Mouse (Mus musculus): Measurements from ENCODE around the gene 3110001I22Rik.
"Not testable (repeated sequence)": the region's sequence is repeated elsewhere in the genome, so short reads cannot be mapped to it uniquely, and the experiment has no call there.

Gene 3110001I22Rik

DNA sequence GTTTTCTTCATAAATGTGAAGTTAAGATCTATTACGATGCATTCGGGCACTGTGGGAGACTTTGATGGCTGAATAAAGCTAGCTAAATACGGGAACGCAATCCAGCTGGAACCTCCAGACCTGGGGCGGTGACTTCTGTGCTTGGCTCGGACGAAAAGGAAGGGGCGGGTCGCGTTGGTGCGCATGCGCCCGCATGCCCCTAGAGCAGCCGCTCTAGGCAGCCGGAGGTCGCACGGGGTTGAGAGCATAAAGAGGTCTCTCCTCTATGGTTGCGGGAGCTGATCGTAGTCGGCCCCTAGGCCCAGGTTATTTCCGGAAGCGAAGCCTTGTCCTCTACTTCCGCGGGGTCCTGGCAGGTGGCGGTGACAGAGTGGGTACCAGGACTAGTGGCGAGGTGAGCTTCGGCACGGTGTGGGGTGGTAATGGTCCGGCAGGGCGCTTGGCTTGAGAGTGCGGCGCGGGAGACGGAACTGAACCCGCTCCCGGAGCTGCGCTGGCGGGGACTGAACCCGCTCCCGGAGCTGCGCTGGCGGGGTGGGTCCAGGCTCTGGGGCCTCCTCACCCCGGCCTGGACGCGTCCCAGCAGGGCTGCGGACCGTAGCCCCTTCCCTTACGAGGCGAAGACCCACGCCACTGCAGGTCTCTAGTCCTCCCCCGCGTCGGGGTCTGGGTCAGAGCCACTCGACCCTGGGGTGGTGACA lies at the start of gene 3110001I22Rik, which contains the start of gene Bfar:
Gene 3110001I22Rik (plus strand): TSS at position 245 of the 701 bp plus-strand sequence.
Gene Bfar (plus strand): TSS at position 174 of the 701 bp plus-strand sequence.
- peak; percentile 94 to 96 for DNase-seq (ENCODE audit: inconsistent age in 2 of 2, low spot score in 1 of 2)

DNA sequence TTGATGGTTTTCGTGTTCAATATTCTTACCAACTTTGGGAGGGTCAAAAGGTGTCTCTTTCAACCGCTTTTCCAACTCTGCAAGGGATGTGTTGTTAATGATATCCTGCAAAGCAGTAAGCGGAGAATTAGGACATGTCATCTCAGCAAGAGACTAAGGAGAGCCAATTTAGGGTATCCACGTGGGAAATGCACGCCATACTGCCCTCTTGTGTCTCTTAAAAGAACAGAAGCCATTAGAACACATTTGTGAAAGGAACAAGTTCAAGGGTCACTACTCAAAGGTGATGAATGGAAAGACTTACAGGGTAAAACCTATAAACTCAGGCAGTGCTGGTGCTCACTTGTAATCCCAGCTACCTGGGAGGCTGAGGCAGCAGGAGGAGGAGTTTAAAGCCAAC lies 43.4 kb upstream of the 3110001I22Rik start:
- DNase-seq (ENCODE audit: inconsistent age in 2 of 2, low spot score in 1 of 2) = peak in 1 of 2 experiments; percentile 54

DNA sequence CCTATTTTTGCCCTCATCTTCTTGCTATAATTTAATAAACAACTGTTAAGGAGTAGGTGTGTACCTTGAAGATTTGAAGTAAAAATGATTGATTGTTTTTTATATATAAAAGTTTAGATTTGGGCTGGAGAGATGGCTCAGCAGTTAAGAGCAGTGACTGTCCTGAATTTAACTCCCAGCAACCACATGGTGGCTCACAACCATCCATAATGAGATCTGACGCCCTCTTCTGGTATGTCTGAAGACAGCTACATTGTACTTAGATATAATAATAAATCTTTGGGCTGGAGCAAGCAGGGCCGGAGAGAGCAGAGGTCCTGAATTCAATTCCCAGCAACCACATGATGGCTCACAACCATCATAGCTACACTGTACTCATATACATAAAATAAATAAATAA lies 33.5 kb upstream of the 3110001I22Rik start:
- not testable (repeated sequence) for DNase-seq (ENCODE audit: inconsistent age in 2 of 2, low spot score in 1 of 2)

DNA sequence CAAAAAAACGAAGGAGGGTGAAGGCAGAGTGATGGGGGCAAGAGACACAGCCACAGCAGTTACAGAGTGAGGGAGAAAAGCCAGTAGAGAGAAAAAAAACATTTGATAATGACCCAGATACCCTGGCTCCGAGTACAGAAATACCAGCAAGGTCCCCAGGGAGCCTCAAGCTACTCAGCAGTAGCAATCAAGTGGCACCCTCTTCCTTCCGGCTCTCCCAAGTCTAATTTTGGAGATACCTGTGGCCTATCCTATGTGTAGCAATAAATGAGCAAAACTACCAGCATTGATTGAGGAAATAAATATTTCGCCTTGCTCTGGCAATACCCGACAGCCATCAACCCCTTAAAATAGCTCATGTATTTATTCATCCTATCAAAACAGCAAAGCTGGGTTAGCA lies 32.2 kb upstream of the 3110001I22Rik start:
- DNase-seq (ENCODE audit: inconsistent age in 2 of 2, low spot score in 1 of 2) = no peak

DNA sequence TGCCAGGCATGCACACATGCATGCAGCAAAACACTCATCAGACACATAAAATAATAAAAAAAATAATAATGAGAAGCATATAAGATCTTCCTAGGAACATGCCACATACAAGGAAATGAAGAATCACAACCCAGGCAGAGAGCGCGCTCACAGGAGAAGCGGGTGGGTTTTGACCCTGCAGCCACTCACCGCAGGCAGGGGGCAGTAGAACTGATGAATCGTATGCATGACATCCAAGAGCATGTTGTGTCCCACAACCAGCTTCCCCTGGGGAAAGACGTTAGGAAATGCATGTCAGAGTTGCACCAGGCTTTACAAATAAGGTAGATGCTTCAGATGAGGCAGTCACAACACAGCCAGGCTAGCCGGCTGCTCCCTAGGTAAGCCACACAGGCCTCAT lies 31.7 kb upstream of the 3110001I22Rik start:
- no peak for DNase-seq (ENCODE audit: inconsistent age in 2 of 2, low spot score in 1 of 2)

DNA sequence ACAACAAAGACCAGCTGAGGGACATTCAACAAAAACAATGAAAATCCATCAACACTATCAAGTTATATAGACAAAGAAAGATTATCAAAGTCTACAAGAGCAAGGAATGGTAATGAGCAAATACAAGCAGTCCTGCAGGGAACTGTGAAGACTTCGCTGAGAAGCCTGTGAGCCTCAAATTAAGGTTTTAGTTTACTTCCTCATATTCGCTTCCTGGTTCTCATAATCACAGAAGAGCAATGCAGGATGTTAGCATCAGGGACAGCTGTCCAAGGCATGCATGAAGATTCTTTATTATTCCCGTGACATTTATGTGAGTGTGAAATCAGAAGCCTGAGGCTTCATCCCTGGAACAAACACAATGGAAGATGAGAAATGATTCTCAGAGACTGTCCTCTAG lies 27.3 kb upstream of the 3110001I22Rik start:
- no peak for DNase-seq (ENCODE audit: inconsistent age in 2 of 2, low spot score in 1 of 2)

DNA sequence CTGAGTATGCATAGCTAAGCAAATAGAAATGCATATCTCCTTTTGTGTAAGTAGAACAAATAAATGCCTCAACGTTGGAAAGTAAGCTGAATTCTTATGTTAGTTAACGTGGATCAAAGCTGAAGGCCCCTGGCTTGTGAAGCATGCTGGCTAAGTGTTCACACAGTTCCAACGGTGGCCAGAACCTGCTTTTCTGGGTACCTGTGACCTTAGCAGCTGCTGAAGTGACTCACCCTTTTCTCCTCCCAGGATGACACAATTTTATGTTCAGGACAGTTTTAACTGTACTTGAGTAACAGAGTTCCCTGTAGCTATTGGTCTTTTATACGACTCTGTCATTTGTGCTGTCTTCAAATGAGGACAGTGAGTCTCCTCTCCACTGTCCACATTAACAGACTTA lies 25.8 kb upstream of the 3110001I22Rik start:
- DNase-seq (ENCODE audit: inconsistent age in 2 of 2, low spot score in 1 of 2) = peak in 1 of 2 experiments; percentile 62

DNA sequence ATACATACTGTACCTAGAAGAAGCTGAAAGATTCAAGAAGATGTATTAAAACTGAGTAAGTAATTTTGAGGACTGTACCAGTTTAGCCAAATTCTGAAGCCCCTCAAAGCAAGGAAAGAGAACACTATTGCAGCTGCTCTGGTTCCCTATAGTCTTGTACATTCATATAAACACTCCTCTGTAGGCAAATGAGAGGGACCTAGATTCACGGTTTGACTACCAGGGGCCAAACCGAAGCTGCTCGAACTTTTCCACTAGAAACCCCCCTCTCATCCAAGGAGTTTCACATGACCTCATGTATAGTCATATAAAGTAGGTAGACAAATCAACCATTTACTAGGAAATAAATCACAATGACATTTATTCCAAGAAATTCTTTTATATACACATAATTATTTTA lies 12.8 kb upstream of the 3110001I22Rik start:
- no peak for DNase-seq (ENCODE audit: inconsistent age in 2 of 2, low spot score in 1 of 2)

DNA sequence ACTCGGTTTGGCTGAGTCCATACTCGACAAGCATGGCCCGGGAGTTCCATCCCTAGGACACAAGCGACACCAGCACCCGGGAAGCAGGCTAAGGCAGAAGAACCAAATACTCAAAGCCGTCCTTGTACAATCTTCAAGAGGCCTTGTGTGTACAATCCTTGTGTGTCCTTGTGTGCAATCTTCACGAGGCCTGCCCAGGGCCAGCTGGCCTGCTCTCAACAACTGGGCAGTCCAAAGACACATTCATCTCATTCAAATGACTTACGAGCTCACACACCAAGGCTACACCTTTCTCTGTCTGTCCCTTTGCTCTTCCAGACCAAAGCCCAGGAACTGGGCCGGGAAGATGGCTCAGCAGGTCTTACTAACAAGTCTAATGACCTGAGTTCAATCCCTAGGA lies 11.0 kb upstream of the 3110001I22Rik start:
- DNase-seq (ENCODE audit: inconsistent age in 2 of 2, low spot score in 1 of 2) = peak; percentile 57 to 88

DNA sequence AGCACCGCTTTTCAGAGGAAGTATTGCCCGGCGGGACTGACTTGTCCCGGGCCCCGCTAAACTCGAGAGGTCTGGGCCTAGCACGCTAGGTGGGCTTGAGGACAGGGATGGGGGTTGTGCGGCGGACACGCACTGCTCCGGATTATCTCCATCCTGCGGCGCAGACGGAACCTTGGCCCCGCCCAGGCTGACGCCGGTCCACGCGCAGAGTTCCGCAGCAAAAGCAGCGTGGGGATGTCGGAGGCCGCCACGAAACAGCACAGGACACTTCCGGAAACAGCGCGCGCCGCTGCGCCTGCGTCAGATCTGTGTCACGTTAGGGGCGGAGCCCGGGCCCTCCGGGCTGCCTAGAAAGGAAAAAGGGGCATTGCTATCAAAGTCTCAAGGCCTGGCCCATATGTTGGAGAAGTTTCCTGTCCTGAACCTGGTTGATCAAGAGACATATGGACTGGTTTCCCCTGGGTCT lies 3.8 kb upstream of the 3110001I22Rik start, which contains the start of gene Parn:
Gene Parn (minus strand): TSS at position 293 of the 466 bp plus-strand sequence.
- peak; percentile 95 to 97 for DNase-seq (ENCODE audit: inconsistent age in 2 of 2, low spot score in 1 of 2)

DNA sequence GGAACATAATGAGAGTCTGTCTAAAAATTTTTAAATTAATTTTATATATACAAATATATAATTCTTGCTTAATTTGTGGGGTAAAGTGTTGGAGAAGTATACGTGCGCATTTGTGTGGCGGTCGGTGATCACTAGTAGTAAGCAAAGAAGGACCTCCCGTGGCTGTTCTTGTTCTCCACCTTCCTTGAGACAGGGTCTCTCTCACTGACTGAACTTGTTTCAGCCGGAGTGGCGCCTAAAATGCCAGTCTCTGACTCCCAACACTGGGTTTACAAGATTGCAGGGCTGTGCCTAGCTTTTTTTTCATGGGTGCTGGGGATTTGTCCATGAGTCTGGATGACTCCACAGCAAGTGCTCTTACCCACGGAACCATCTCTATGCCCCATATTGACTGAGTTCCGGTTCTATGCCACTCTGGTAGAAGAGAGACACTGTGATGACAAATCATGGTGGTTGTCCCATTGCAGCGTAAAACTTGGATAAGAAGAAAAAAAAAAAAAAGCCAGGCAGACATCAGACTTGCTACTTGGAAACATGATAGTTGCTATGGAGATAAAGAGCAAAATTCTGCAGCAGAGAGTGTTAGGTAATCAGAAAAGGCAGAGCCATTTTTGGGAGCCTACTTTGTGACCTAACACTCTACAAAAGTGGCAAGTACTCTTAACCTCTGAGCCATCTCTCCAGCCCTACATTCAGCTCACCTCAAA lies 3.2 kb upstream of the 3110001I22Rik start:
- peak in 1 of 2 experiments; percentile 23 for DNase-seq (ENCODE audit: inconsistent age in 2 of 2, low spot score in 1 of 2)

DNA sequence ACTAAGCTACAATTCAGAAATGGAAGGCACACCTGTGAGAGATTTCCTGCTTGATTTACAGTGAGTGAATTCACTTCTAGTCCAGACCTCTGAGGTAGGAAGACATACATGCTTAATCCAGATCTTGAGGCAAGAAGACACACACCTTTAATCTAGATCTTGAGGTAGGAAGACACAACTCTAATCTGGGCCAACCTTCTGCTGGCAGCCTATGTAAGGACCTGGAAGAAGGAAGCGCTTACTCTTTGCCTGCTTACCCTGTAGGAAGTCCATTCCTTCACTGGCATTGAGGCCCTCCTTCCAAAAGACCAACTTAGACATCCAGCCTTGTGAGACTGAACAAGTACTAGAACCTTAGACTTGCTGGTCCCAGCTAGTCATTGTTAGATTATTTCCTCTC lies 2.4 kb upstream of the 3110001I22Rik start:
- no peak for DNase-seq (ENCODE audit: inconsistent age in 2 of 2, low spot score in 1 of 2)

DNA sequence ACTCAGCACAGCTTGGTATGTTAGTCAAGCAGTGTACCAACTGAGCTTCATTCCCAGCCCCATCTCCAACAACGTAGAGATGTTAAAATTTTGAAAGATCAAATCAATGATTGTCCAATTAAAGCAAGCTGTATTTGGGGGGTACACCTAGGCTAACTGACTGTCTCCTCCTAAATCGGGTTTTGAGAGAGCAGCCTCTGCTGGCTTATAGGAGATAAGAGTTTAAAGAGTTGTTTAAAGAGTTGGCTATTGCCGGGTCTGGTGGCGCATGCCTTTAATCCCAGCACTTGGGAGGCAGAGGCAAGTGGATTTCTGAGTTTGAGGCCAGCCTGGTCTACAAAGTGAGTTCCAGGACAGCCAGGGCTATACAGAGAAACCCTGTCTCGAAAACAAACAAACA lies 833 bp upstream of the 3110001I22Rik start:
- DNase-seq (ENCODE audit: inconsistent age in 2 of 2, low spot score in 1 of 2) = peak in 1 of 2 experiments; percentile 38

DNA sequence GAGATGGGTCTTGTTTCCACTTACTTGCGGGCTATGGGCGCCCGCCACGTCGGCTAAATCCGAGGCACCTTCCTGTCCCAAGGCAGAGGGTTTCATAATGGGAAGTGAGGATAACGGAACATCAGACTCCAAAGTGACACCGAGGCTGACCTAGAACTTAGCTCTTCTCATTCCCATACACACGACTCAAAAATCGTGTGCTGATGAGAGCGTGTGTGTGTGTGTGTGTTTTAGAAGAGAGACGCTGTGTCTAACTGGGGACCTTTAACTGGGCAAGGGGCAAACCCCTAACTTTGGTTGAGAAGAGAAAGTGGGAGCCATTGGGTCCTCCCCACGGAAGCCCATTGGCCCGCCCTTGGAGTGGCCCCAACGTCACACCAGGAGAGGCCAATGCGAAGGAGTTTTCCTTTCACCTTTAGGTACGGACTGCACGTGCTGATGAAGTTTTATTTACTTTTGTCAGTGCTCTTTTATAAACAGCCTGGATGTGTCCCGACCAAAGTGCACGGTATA lies 713 bp downstream of the 3110001I22Rik start:
- peak; percentile 76 to 91 for DNase-seq (ENCODE audit: inconsistent age in 2 of 2, low spot score in 1 of 2)

DNA sequence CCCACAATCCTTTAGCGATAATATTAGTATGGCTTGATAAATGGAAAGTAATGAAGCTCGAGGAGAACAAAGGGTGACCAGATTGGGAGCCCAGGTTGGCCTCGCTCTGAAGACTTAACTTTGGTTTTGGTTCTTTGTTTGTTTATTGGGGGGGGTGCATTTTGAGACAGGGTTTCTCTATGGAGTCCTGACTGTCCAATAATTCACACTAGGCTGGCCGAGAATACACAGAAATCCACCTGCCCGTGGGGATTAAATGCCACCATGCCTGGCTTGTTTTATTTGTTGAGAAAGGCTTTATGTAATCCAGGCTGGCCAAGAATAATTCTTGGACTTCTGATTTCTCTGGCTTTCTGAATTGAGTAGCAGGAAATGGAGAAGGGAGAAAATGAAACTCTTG lies 1.4 kb downstream of the 3110001I22Rik start:
- peak in 1 of 2 experiments; percentile 54 for DNase-seq (ENCODE audit: inconsistent age in 2 of 2, low spot score in 1 of 2)

DNA sequence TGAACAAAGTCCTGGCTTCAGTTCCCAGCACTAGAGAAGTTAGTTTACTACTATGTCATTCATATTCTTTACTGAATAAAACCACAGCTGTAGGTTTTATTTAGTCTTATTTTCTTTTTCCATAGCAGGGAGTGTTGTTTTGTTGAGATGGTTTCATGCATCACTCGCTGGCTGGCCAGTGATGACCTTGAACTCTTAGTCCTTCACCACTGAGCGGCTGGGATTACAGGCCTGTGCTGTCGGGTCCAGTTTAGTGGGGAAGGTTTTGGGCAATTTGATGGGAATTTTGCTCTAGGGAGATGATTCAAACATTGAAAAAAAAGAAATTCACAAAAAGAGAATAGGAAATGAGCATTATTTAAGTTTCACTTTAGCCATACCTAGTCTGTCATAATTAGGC lies 2.8 kb downstream of the 3110001I22Rik start:
- DNase-seq (ENCODE audit: inconsistent age in 2 of 2, low spot score in 1 of 2) = peak; percentile 31 to 75

DNA sequence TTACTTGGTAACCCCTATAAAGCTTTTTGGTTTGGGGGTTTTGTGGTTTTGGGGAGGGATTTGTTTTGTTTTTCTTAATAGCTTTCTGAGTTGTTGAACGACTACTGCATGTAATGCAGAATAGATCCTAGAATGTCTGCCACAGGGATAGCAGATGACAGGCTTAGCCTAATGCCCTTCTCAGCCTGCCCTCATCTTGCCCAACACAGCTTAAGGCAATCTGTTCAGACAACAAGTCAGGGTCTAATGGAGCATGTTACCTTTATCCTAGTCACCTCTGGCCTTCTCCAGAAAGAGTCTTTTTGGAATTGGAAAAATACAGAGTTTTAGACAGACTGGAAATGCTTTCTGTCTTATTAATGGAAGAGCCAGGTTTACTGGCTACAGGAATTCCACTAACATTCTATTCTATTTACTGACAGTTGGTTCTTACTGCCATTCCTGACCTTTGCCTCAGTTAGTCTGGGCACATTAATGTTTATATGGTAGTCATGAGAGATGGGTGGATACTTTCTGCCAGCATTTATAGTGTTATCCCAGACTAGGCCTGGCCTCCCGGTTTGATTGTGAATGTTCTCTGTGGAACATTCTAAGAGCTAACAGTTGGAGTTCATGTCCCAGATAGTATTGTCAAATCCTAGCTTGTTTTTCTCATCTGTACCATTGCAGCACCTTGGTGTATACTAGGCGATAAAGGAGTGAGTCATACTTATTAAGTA lies 7.0 kb downstream of the 3110001I22Rik start:
- DNase-seq (ENCODE audit: inconsistent age in 2 of 2, low spot score in 1 of 2) = no peak

DNA sequence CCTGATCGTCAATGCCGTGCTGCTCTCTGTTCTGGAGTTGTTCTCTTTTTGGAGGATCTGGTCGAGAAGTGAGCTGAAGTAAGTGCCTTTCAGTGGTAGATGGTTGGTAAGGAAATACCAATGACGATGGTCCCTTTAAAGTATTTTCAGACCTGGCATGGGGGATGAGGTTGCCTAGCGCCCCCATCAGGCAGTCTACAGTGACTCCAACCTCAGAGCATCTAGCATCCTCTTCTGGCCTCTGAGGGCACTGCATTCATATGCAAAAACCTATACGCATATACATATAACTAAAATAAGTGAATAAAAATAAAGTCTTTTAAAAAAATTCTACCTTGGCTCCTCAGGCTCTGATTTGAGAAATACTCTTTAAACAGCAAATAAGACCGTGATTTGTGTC lies 27.3 kb downstream of the 3110001I22Rik start:
- DNase-seq (ENCODE audit: inconsistent age in 2 of 2, low spot score in 1 of 2) = no peak

DNA sequence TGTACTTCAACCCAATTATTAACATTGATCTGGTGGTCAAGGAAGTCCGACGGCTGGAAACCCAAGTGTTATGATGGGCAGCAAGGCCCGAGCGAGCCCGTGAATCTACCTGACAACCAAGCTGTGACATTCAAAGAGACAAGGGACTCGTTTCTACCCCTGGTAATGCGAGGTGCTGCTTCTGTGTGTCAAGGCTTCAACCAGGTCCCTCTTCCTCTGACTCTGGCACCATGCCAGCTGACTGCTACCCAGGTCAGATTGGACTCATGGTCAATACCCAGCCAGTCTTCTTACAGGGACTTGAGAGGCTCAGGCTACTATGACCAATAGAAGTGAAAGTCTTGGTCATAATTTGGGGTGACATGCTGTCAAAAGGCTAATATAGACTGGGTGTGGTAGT lies 30.5 kb downstream of the 3110001I22Rik start:
- peak; percentile 13 to 46 for DNase-seq (ENCODE audit: inconsistent age in 2 of 2, low spot score in 1 of 2)

DNA sequence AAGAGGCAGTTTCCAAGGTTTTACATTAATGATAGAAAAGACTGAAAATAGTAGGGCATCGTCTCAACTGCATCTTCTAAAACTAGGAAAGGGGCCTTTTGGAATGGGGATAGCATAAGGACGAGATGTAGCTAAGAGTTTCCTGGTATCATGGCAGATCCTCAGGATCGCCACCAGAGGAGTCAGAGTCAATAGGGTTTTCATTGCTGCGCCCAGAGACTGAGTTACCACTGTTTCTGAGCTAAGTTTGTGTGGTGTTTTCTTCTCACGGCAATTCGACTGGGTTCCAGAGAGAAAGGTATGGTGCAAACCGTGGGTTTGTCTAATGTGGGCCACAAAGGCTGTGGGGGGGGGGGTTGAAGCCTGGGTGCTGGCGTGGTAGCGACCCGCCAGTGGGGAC lies 32.9 kb downstream of the 3110001I22Rik start:
- DNase-seq (ENCODE audit: inconsistent age in 2 of 2, low spot score in 1 of 2) = no peak

DNA sequence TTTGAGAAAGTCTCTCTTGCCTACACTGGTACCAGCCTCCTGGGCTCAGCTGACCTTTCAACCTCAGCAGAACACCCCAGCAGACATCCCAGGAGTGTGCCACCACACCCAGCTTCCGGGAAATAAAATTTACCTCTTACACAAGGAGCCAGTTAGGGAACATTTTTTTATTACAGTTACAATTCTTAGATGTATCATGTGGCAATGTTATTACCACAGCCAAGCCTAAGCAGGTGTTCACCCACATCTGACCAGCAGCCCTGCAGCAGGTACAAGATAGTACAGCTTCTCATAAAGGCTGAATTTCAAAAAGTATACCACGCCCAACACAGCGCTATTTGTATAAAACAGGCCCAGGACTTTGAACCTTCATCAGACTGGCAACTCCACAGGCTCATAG lies 43.2 kb downstream of the 3110001I22Rik start:
- no peak for DNase-seq (ENCODE audit: inconsistent age in 2 of 2, low spot score in 1 of 2)

Measured in adrenal gland, adult (tissue).